Mouse (Mus musculus) C2C12 (cell line): ENCODE data around the gene Sap30bp. TPM values are rescaled to one million over a fixed set of nuclear protein-coding genes. Genes with fewer than 3 reads are reported as not detected.

Source experiments
- H3K27me3 ChIP-seq: one replicate; pipeline ENCODE4 v1.6.1; 2011; ENCODE audit not compliant: control insufficient read depth, insufficient read depth, insufficient read length
- H3K36me3 ChIP-seq: one replicate; pipeline ENCODE4 v1.6.1; 2011; ENCODE audit not compliant: control insufficient read depth, insufficient read depth
- H3K4me3 ChIP-seq: one replicate; pipeline ENCODE4 v1.5.1; 2011; ENCODE audit warnings: mild to moderate bottlenecking, control low read depth; ENCODE audit not compliant: poor library complexity, insufficient read depth, severe bottlenecking
- H3K79me2 ChIP-seq: one replicate; pipeline ENCODE4 v1.6.1; 2011; ENCODE audit not compliant: control insufficient read depth, insufficient read depth
- H3K79me3 ChIP-seq: one replicate; pipeline ENCODE4 v1.6.1; 2011; ENCODE audit warnings: low read depth, control low read depth
- H3ac ChIP-seq: one replicate; pipeline ENCODE3; 2011; ENCODE audit warnings: low read depth; ENCODE audit not compliant: control insufficient read depth, insufficient read length
- CEBPB ChIP-seq: IDR thresholded peaks from one replicate; pipeline ENCODE4 v1.6.1; 2011; ENCODE audit warnings: low read depth, mild to moderate bottlenecking, control low read depth, moderate library complexity
- CTCF ChIP-seq: IDR thresholded peaks from one replicate; pipeline ENCODE4 v1.5.1; 2011; ENCODE audit not compliant: control insufficient read depth, insufficient read depth, insufficient read length
- FOSL1 ChIP-seq: IDR thresholded peaks from one replicate; pipeline ENCODE4 v1.8.0; 2011; ENCODE audit warnings: mild to moderate bottlenecking, low read length; ENCODE audit not compliant: poor library complexity, insufficient read depth, severe bottlenecking
- MAX ChIP-seq: IDR thresholded peaks from one replicate; pipeline ENCODE4 v1.6.1; 2011; ENCODE audit warnings: mild to moderate bottlenecking, control low read depth
- MYOD1 ChIP-seq: IDR thresholded peaks from one replicate; pipeline ENCODE4 v1.6.1; 2011; ENCODE audit warnings: low read depth; ENCODE audit not compliant: control insufficient read depth, insufficient read length
- MYOG ChIP-seq: IDR thresholded peaks from one replicate; pipeline ENCODE4 v1.6.1; 2011; ENCODE audit not compliant: control insufficient read depth, insufficient read length; ENCODE audit errors: extremely low read depth
- USF1 ChIP-seq: IDR thresholded peaks from one replicate; pipeline ENCODE4 v1.6.1; 2011; ENCODE audit warnings: low read depth, mild to moderate bottlenecking, control low read depth, moderate library complexity
- polyA plus RNA-seq: library from polyadenylated mRNA; unstranded; fragments of >200 nt; fragmentation: generic; extraction: Trizol; gene quantifications from one replicate; pipeline ENCODE4 v1.2.1, GENCODE M21; 2012; ENCODE audit warnings: missing spikeins

Sap30bp gene
- polyA plus RNA-seq, 1 experiment: 77.6 TPM

GRCm38 (mm10) chr11:115945247-115945646, 12.2 kb downstream of the Sap30bp start:
- no peak for TF ChIP-seq FOSL1
- no peak for TF ChIP-seq MAX
- no peak for TF ChIP-seq MYOG
- no peak for TF ChIP-seq USF1
- TF ChIP-seq MYOD1: no peak
- TF ChIP-seq CTCF: no peak
- no peak for TF ChIP-seq CEBPB
- Histone ChIP-seq H3K36me3 (peaks cover 80% of the 10 kb centered on the region), H3K27me3 (no peaks in the 10 kb centered on the region), H3K79me2 (peaks cover 16% of the 10 kb centered on the region), H3K4me3 (no peak overlapping the region), H3K79me3 (no peaks in the 10 kb centered on the region), H3ac (no peak overlapping the region)

- H3K4me3 ChIP-seq: no peak overlapping the region
- no peaks in the 10 kb centered on the region for H3K27me3 ChIP-seq
- no peak overlapping the region for H3ac ChIP-seq
- no peak for TF ChIP-seq MYOD1
- peaks cover 16% of the 10 kb centered on the region for H3K79me2 ChIP-seq
- no peaks in the 10 kb centered on the region for H3K79me3 ChIP-seq
- peaks cover 80% of the 10 kb centered on the region for H3K36me3 ChIP-seq
Observed at GRCm38 (mm10) chr11:115946221-115946828, 13.2 kb downstream of the Sap30bp start.

GRCm38 (mm10) chr11:115948316-115948715, 15.2 kb downstream of the Sap30bp start:
- H3K4me3 ChIP-seq: no peak overlapping the region
- H3K36me3 ChIP-seq: peaks cover 81% of the 10 kb centered on the region
- peaks cover 16% of the 10 kb centered on the region for H3K79me2 ChIP-seq
- no peaks in the 10 kb centered on the region for H3K79me3 ChIP-seq
- H3K27me3 ChIP-seq: no peaks in the 10 kb centered on the region
- H3ac ChIP-seq: no peak overlapping the region
- TF ChIP-seq USF1: no peak
- TF ChIP-seq FOSL1: no peak
- no peak for TF ChIP-seq CEBPB
- no peak for TF ChIP-seq MYOG
- no peak for TF ChIP-seq MYOD1
- no peak for TF ChIP-seq CTCF
- TF ChIP-seq MAX: no peak

GRCm38 (mm10) chr11:115950719-115951118, 17.6 kb downstream of the Sap30bp start:
- H3K36me3 ChIP-seq: peaks cover 76% of the 10 kb centered on the region

GRCm38 (mm10) chr11:115954712-115955111, 21.6 kb downstream of the Sap30bp start:
- H3K27me3 ChIP-seq: no peaks in the 10 kb centered on the region
- H3K4me3 ChIP-seq: no peak overlapping the region
- H3K79me2 ChIP-seq: peaks cover 12% of the 10 kb centered on the region
- peaks cover 2% of the 10 kb centered on the region for H3K79me3 ChIP-seq
- H3ac ChIP-seq: no peak overlapping the region
- TF ChIP-seq CEBPB (no peak), USF1 (no peak), MYOG (no peak), CTCF (no peak), MYOD1 (peak; percentile 94), FOSL1 (peak; percentile 78), MAX (peak; percentile 42)
- peaks cover 62% of the 10 kb centered on the region for H3K36me3 ChIP-seq

More at GRCm38 (mm10) chr11:115950719-115951118, 17.6 kb downstream of the Sap30bp start:
- no peak for TF ChIP-seq CEBPB
- no peak for TF ChIP-seq FOSL1
- TF ChIP-seq MYOG: no peak
- TF ChIP-seq MYOD1: no peak
- TF ChIP-seq USF1: no peak
- TF ChIP-seq CTCF: no peak
- TF ChIP-seq MAX: no peak
- H3K4me3 ChIP-seq: no peak overlapping the region
- no peak overlapping the region for H3ac ChIP-seq
- H3K79me3 ChIP-seq: no peaks in the 10 kb centered on the region
- H3K79me2 ChIP-seq: peaks cover 16% of the 10 kb centered on the region
- H3K27me3 ChIP-seq: no peaks in the 10 kb centered on the region

GRCm38 (mm10) chr11:115955195-115955858, 22.2 kb downstream of the Sap30bp start:
- H3K79me3 ChIP-seq: peaks cover 2% of the 10 kb centered on the region

More at GRCm38 (mm10) chr11:115955195-115955858, 22.2 kb downstream of the Sap30bp start:
- TF ChIP-seq CEBPB (no peak), FOSL1 (no peak), USF1 (peak; percentile 94), MAX (peak; percentile 76)
- H3K79me2 ChIP-seq: peaks cover 12% of the 10 kb centered on the region
- H3K36me3 ChIP-seq: peaks cover 62% of the 10 kb centered on the region
- H3K27me3 ChIP-seq: no peaks in the 10 kb centered on the region
- H3K4me3 ChIP-seq: no peak overlapping the region
- H3ac ChIP-seq: peak overlapping the region; percentile 16
